Mouse (Mus musculus): ENCODE results near the gene Uts2r.

DNA sequence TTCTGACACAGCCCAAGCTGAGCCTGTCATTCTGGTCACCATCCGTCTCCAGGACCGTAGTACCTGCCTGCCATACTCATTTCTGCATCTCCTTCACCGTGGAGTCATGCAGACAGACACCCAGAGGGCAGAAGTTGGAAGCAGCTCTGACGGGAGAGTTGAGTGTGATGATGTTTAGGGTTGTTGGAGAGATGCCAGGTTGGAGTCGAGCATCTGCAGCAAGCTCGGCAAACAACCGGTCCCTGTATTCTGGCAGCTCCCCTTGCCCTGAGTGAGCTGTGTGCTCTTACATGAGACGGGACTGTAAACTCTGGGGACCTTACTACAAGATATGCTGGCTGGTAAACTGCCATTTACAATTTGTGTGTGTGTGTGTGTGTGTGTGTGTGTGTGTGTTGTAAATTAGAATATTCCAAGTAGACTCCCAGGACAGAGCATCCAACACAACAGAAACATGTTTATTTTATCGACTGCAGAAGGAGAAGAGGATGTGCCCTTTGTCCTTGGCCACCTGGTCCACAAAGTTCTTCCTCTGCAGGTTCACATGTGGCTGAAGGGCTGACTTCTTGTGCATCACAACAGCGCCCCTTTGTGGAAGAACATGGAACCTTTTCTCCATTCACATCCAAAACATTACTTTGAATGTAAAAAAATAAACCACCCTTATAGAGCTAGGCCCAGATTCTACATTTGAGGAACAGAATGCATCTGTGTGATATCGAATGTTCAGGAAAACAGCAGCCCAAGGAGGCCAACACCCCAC, 41.5 kb downstream of the Uts2r start:
- TF ChIP-seq ZNF384 (IDR thresholded peaks at IDR 0.05; ENCODE audit: low read depth, low read length) (no peak), MAFK (IDR thresholded peaks at IDR 0.05; ENCODE audit: insufficient read depth, low read depth, low read length) (no peak)

Measured in ES-E14 (cell line).